Mouse (Mus musculus) v-Abl transformed pro-B cells (cell line): Measurements from ENCODE around the gene Ank2.
"Not testable (repeated sequence)": the region's sequence is repeated elsewhere in the genome, so short reads cannot be mapped to it uniquely, and the experiment has no call there.

Source experiments
- in situ Hi-C, 2 experiments: fragments of 400-800 bp; cut with MboI; formaldehyde crosslinking; loops; one replicate each; pipeline ENCODE4 v1.15.1; 2025; ENCODE audit not compliant: unreplicated experiment in 2 of 2

The Ank2 gene

DNA sequence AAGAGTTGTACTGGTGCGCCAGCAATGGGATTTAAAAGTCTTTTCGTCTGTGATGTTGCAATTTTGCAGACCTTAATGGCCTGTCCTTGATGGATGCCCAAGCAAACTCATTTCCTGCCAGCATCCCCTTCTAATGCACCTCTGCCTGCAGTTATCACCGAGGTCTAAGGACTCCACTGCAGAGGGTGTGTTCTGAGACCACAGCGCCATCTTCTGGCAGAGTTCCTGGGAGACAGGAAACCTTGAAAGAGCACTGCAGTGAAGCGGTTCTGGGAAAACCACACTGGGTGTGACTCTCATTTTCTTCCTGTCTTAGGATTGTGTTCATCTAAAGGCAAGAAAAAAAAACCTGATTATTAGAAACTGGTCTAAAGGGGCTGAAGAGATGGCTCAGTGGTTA lies 53.0 kb downstream of the Ank2 start:
- in situ Hi-C loops, result loop anchor here in 1 of 2 experiments (10.0 kb wide), 1 partner anchor 309 kb away; no protein-coding TSS in a partner anchor

DNA sequence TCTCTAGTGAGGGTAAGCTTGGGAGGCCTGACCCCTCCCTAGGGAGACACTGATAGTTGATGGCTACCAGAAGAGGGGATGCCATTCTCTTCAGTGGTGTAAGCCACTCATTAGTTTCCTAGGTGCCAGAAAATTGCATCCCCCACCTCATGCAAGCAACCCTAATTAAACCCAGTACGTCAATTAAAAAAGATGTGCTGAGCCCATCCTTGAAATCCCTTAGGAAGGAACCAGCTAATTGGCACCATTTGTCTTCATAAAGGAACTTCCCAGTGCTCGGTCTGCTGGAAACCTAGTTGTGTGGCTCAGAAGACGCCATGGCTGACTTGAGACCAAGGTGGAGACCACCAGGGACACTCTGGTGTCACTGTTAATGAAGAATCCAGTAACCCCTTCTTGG lies 65.9 kb downstream of the Ank2 start:
- in situ Hi-C loops, result no loop called here

DNA sequence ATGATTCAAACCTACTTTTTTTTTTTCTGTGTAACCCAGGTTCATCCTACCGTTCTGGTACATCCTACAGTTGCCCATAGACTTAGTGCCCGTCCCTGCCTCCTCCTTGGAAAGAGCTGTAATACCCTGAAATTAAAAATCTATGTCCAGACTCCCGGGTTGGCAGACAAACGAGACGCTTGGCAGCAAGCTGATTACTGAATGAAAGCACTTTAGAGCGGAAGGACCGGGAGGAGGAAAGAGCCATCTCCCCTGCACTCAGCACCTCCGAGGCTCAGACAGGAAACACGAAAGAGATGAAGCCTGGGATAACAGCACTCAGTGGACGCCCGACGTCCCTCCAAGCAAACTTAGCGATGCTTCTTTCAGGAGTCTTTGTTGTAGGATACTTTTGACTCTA lies 69.3 kb downstream of the Ank2 start:
- in situ Hi-C loops, result no loop called here

DNA sequence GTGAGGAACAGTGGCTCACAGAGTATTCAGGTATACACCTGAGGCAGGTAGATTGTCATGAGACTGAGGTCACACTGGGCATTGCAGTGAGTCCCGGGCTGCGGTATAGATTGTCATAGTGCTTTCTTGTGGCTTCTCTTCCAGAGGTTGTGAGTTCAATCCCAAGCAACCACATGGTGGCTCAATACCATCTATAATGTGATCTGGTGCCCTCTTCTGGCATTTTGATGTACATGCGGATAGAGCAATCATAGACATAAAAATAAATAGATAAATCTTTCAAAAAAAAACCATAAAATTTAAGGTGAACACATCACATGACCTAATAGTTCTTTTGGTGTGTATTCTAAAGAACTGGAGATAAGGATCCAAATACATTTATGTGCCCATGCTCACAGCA lies 70.6 kb downstream of the Ank2 start:
- in situ Hi-C loops, result no loop called here

DNA sequence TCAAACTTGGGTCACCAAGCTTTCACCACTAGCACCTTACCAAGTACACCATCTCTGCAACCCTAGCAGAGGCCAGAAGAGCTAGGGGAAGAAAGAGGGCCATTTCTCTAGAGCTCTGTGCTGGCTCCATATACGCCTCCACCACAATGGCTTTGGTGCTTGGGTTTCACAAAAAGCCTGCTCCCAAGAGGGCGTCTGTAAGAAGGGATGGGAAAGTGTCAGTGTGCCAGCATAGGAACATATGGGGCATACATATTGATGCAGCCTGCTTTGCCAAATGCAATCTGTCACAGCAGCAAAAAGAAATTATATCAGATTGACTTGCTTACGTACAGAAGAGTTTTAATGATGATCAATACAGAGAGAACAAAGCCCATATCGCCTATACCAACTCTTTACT lies 82.2 kb downstream of the Ank2 start:
- in situ Hi-C loops, result no loop called here

DNA sequence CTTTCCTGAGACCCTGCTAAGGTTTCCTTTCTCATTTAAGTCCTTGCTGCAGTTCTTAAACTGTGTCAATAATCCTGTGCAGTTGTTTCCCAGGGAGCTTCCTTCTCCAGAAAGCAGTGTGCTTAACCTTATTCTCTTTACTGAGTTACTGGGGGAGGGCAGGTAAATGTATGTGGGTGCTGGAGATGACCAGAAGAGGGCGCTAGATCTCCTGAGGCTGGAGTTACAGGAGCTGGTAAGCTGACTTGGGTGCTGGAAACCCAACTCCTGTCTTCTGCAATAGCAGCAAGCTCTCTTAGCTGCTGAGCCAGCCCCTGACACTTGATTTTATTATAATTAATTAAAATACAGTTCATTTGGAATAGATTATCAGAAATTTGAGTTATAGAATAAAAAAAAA lies 84.7 kb downstream of the Ank2 start:
- in situ Hi-C loops, result no loop called here

DNA sequence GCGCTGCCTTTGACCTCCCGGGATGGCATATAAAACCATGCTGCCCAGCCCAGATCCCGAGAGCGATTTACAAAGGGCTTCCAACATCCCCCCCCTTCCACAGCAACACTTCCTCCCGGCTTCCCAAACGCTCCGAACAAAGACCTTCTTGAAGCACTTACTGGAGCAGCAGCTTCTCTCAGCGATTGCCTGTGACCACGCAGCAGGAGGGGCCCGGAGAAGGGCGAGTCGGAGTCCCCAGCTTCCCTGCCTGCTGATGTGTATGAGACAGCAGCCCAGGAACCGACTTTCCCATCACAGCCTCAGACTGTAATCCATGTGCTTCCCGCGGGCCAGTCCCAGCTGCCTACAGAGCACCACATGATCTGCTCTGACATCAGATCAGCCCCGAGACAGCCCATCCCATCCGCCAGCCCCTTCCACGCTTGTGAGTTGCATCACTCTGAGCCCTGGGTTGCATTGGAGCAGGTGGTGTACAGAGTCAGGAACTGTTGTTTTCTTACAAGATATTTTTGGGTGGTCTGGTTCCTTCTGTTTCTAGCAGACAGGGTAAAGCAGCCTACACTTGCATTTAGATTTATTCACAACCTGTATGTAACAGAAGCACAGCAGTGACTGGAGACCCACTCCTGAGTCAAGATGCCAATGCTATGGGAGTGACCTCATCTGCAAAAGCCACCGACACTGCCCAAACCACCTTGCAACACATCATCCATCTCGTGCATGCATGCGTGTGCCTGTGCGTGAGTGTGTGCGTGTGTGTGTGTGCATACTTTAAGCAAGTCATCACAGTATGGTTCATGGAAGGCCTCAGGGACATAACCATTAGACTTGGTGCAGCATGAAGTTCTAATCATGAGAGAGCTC lies 90.2 kb downstream of the Ank2 start:
- in situ Hi-C loops, result no loop called here

DNA sequence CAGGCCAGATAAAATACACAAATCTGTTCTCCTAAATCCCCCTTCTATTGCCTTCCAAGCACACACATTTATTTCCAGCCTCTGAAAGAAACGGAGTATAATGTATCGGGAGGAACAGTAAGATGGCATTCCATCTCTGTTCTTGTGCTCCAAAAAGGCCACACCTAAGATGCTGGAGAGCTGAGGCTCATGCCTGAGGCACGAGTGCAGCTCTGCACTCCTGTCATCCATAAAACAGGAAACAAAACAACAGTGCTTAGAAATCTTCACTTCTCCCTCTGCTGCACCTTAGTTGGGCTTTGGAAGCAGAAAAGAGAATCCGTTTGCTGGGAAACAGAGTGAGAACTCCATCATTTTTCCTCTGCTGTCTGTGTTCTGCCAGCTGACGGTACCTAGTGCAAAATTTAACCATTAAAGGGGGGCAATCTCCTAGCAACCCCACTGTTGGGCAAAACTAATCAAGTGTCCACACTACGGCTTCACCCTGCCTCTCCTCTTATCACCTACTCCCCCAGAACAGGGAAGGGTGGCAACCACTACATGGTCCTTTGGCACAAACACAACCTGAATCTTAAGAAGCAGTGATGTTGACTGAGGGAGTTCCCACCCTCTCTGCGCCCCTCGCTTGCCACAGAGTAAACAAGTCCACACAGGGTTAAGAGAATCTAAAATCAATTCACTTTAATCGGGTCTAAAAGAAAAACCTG lies 91.1 kb downstream of the Ank2 start:
- in situ Hi-C loops, result no loop called here

DNA sequence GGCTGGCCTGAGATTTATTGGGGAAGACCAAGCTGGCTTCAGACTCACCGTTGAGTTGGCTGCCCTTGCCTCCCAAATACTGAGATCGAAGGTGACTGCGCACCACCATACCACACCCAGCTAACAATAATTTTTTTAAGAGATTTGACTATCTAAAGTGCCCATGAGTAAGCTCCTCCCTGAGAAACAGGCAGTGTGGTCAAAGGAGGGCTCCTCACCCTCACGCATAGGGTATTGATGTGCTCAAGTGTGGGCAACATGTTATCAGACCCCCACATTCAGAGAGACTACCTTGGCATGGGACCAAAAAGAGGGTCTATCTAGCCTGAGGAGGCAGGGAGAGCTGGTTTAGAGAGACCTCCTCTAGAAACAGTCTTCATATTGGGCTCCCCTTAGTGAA lies 92.3 kb downstream of the Ank2 start:
- in situ Hi-C loops, result no loop called here

DNA sequence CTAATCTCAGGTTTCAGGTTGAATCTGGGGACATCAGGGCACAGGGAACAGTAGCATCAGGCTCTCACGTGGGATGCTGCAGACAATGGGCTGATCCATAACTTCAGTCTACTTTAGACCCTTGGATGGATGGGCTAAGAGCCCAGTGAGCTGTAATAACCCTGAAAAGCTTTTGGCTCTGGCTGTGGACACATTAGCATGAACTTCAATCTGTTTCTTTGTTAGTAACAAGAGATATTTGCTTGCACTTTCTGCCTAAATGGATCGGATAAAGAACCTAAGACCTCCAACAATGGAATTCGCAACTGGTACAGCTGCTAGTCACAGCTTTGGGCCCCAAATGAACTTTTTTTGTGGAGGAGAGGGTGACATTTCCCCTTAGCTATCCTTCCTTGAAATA lies 94.8 kb downstream of the Ank2 start:
- in situ Hi-C loops, result no loop called here

DNA sequence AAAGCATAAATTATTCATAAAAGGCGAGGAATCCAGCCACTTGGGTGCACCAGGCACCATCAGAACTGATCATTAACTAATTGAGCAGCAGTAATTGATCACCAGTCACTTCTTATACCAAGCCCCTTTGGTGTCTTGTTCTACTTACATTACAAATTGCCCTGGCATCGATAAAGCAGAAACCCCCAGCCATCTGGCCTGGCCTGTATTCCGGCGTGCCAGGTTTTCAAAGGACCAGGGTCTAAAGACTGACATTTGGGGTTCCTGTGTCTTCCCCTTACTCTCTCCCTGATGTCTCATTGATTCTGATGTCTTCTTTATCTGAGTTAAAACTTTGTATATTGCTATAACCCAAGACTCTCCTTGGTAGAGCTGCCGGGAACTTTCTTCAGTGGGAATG lies 98.2 kb downstream of the Ank2 start:
- in situ Hi-C loops, result no loop called here

DNA sequence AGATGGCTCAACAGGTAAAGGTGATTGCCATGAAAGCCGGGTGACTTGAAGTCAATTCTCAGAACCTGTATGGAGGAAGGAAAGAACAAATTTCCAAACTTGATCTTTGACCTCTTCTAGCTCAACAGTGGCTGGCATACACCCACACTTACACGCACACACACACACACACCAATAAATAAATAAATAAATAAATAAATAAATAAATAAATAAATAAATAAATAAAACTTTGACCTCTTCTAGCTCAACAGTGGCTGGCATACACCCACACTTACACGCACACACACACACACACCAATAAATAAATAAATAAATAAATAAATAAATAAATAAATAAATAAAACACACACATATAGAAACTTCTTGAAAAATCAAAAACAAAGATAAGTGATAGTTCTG lies 98.7 kb downstream of the Ank2 start:
- in situ Hi-C loops, result not testable (repeated sequence)

DNA sequence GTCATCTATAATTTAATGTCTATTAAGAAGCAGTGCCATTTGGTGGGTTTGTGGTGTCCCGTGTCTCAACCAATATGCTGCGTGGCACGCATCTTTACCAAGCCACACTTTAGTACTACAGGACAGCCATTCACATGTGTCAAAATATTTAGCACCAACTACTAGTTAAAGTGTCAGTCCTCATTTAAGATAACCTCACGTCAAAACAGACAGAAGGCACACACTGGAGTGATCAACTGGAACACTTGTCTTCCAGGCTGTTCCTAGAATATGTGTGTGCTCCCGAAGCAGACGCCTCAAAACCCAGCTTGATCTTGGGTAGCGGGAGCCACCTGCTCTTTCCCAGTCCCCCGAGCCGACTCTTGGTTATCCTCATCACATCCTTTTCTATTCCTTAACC lies 101.4 kb downstream of the Ank2 start:
- in situ Hi-C loops, result no loop called here

DNA sequence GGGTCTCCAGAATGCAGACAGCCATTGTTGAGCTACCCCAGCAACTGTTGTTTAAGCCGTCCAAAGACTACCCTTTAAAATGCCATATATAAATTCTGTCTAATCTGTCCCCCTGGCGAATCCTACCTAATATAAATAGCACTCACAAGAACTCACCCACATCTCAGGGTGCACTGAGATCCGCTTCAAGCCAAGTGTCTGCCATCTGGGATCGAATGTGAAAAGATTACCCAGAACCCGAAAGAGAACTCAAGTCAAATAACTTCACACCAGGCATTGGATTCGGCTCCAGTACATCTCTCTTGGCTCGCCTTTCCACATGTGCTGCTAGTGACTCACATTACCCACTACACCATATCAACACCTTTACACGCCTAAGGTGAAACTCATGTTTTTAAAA lies 103.9 kb downstream of the Ank2 start:
- in situ Hi-C loops, result no loop called here

DNA sequence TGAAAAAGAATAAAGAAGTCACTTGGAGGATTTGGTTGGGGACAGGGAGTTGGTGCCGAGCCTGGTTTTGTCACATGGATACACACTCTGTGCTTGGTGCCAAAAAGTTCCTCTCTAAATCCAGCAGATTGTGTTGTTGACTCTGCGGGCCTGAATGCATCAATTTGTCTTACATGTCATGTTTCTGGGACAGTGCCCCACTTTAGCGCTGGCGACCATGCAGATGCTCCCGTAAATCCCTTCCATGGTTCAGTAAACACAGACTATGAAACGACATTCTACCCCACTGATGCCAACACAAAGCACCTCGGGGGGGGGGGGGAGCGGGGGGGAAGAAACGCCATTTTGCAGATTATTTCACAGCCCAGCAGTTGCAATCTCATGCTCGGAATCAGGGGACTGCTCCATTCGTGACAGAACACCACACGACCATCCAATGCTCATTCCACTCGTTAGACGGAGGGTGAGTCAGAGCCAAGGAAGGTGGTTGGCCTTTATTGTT lies 112.1 kb downstream of the Ank2 start:
- in situ Hi-C loops, result no loop called here

DNA sequence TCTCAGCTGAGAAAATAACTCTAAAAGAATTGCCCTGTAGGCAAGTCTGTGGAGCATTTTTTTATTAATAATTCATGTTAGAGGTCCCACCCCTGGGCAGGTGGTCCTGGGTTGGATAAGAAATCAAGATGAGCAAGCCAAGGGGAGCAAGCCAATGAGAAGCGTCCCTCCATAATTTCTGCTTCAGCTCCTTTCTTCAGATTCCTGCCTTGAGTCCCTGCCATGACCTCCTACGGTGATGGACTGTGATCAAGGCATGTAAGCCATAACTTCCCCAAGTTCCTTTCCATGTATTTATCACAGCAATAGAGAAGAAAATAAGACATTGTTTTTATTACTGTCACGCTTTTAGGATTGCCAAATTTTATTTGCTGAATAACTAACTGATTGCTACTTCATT lies 115.9 kb downstream of the Ank2 start:
- in situ Hi-C loops, result no loop called here

DNA sequence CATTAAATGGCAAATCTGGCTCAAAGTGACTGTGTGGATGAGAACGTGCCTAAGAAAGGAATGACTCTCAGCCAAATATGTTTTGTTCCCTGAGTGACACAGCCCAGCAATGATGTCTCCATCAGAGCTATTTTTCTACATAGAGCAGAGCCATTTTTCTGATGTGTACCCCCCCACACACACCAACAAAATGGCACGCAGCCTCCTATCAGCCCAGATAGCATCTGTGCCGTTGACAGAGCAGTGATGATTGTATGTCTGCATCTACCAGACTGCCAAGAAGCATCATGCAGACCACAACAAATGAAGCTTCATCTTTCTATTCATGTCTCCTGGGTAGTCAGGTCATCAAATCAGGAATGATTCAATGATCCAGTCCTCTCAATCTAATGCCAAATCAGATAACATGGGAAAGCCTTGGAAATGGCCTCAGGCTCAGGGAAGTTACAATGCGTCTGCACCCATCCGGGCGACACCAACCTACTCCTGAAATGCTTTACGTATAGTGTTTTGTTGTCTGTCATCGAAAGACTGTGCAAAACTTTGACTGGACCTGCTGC lies 122.2 kb downstream of the Ank2 start:
- in situ Hi-C loops, result no loop called here

DNA sequence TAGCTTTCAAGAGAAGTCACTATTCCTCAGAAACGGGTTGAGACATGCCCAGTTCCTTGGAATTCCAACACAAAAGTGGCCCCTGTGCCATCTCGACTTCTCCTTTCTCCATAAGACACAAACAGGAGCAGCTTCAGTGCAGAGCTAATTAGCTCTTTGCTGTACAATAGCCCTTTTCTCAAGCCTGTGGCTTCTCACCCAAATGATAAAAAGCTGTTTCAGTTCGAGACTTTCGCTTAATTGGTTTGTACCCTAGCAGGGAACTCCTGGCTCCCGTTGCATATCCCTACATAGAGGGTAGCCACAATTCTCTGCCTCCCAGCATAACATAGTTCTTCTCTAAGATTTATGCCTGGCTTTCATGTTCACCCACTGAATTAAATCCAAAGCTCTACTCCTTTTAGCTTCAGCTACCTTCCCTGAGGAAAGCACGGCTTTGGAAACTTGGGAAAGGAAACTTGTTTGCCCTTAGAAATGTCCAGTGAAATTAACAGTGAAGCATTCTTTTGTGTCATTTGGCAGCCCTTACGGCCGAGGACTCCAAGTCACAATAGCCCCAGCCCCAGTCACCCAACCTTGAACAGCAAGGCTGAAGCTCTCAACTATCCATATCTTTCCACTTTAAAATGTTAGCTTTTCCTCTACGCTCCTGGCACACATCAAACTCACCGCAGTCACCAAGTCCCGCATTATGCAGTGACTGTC lies 123.0 kb downstream of the Ank2 start:
- in situ Hi-C loops, result no loop called here

DNA sequence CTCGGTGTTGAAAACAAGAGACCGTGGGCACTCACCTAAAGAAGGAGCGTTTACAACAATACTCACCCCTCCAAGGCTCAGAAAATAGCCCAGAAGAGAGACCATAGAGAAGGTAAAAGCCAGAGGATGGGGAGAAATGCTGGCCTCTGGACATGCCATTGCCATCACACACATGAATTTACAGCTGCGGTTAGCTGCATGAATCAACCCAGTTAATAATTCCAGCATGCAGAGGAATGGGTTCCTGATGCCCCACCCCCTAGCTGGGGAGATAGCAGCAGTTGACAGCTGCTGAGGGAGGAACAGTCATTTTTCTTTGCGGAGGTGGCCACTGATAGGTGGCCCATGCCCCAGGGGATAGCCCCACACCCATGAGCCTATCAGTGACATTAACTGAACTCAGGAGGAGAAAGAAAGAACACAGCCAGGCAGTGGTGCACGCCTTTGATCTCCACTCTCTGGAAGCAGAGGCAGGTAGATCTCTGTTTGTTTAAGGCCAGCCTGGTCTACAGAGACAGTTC lies 124.9 kb downstream of the Ank2 start:
- in situ Hi-C loops, result no loop called here

DNA sequence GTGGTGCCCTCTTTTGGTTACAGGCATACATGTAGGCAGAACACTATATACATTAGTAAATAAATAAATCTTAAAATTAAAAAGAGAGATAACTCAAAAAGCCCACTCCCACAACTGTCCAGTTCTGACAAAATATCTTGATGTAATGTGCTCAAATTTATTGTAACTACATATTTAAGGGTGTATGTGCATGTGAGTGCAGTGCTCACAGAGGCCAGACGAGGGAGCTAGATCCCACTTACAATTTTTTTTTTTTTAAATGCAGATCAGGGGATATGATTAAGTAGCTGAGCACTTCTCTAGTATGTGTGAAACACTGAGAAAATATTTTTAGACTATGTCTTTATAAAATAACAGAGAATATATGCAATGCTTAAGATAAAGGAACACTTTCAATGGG lies 127.4 kb downstream of the Ank2 start:
- in situ Hi-C loops, result no loop called here

DNA sequence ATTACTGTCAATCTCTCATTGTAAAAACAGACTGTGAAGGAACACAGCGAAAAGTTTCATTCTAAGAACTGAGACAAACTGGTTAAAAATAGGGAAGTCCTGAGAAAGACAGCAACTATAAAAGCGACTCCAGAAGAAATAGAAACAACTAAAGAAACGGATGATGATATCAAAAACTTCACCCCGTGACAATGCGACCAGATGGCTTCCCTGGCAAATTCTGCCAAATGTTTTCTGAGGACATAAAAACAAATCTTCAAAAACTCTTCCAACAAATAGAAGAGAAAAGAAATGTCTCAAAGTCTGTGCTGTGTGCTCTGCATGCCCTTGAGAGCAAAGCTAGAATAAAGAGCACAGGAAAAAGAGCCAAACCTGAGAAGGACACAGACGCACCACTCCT lies 129.6 kb downstream of the Ank2 start:
- in situ Hi-C loops, result no loop called here
